8 mouse cellular contexts compared by ENCODE assay signal in genomic region chr14:60086254-60086807, GRCm38 (mm10).
DNase-seq lines count a peak whose midpoint lies in the region; ATAC-seq and TF ChIP-seq lines count a peak whose summit lies in the region.

No protein-coding gene starts in this region.

- WGBS in liver, embryonic 15.5 days (ENCODE audit: insufficient replicate concordance): 10% methylated on average over 21 of the region's 21 CpGs

- H3K9me3 ChIP-seq in liver, embryonic 15.5 days (replicated peaks): no peaks in the 10 kb centered on the region

- H3K27ac ChIP-seq in testis, adult 2 months (ENCODE audit: control insufficient read depth, insufficient read depth, low read depth, low read length): no peak overlapping the region
- H3K27ac ChIP-seq in liver, embryonic 15.5 days (replicated peaks): no peak overlapping the region

- no peak for TF ChIP-seq CTCF in testis, adult 2 months (IDR thresholded peaks at IDR 0.05; ENCODE audit: control insufficient read depth, insufficient read depth, insufficient replicate concordance, low read depth, low read length)

- no peaks in the 10 kb centered on the region for H3K27me3 ChIP-seq in testis, adult 2 months (ENCODE audit: control insufficient read depth, insufficient read depth, low read length)
- H3K27me3 ChIP-seq in liver, embryonic 15.5 days: peaks cover 15% of the 10 kb centered on the region; the same call in 1 of the 2 replicates

- H3K9ac ChIP-seq in liver, embryonic 15.5 days: no peak overlapping the region

- DNase-seq in embryo, embryonic 10.5 days (ENCODE audit: low spot score): peak; percentile 1
- no peak for DNase-seq in embryo, embryonic 9.5 days (ENCODE audit: extremely low spot score)
- no peak for DNase-seq in testis, postnatal 10 days (ENCODE audit: low spot score)
- no peak for DNase-seq in ovary, postnatal 14 days (ENCODE audit: low spot score)
- DNase-seq in thymus, postnatal 25 days: no peak

- peak overlapping the region; percentile 83 for H3K4me3 ChIP-seq in testis, adult 2 months (ENCODE audit: control insufficient read depth, low read depth, low read length)
- H3K4me3 ChIP-seq in liver, embryonic 15.5 days (replicated peaks): peak overlapping the region; percentile 25; the same call in 1 of the 2 replicates

- peak overlapping the region; percentile 54 for H3K4me2 ChIP-seq in liver, embryonic 15.5 days

- H3K36me3 ChIP-seq in testis, adult 2 months (ENCODE audit: control insufficient read depth, insufficient read depth, low read length): no peaks in the 10 kb centered on the region
- no peaks in the 10 kb centered on the region for H3K36me3 ChIP-seq in liver, embryonic 15.5 days (replicated peaks)

- peaks cover 7% of the 10 kb centered on the region for H3K4me1 ChIP-seq in testis, adult 2 months (ENCODE audit: control insufficient read depth, insufficient read depth, low read length)
- H3K4me1 ChIP-seq in liver, embryonic 15.5 days (replicated peaks): peaks cover 6% of the 10 kb centered on the region

- ATAC-seq in liver, embryonic 15.5 days (ENCODE audit: insufficient read depth): no peak
- ATAC-seq in erythroid progenitor cell, adult 5-6 weeks (replicated peaks; ENCODE audit: low FRiP score, poor library complexity, severe bottlenecking): no peak

- TF ChIP-seq POLR2A in testis, adult 2 months (IDR thresholded peaks at IDR 0.05; ENCODE audit: control insufficient read depth, low read depth, low read length): no peak
